Mouse (Mus musculus) bone marrow macrophage, adult 2 months (primary cell): ENCODE results near the gene Yars. TPM values are rescaled to one million over a fixed set of nuclear protein-coding genes. Genes with fewer than 3 reads are reported as not detected.
"Not testable (repeated sequence)": the region's sequence is repeated elsewhere in the genome, so short reads cannot be mapped to it uniquely, and the experiment has no call there.

Source experiments
- H3K27ac ChIP-seq: 2 replicates; pipeline ENCODE4 v1.5.1; 2012; ENCODE audit warnings: low read depth, low read length; ENCODE audit not compliant: insufficient read depth
- H3K4me1 ChIP-seq: 2 replicates; pipeline ENCODE4 v1.6.1; 2012; ENCODE audit warnings: low read length; ENCODE audit not compliant: control insufficient read depth, insufficient read depth
- H3K4me3 ChIP-seq: 2 replicates; pipeline ENCODE4 v1.5.1; 2012; ENCODE audit warnings: mild to moderate bottlenecking, low read length, moderate library complexity; ENCODE audit not compliant: insufficient read depth
- CTCF ChIP-seq: IDR thresholded peaks from 2 replicates; pipeline ENCODE4 v1.5.1; 2012; ENCODE audit warnings: low read depth, mild to moderate bottlenecking, low read length, moderate library complexity
- POLR2A ChIP-seq: IDR thresholded peaks from 2 replicates; pipeline ENCODE4 v1.6.1; 2012; ENCODE audit warnings: mild to moderate bottlenecking, low read depth, low read length, borderline replicate concordance
- polyA plus RNA-seq: library from polyadenylated mRNA; stranded (reverse); fragments of >200 nt; gene quantifications from 2 replicates; pipeline ENCODE4 v1.2.4, GENCODE M21; 2012; ENCODE audit not compliant: missing spikeins, insufficient read depth, insufficient read length

Yars gene
- polyA plus RNA-seq, 1 experiment = 18.0 TPM

GRCm38 (mm10) chr4:129188041-129188659 lies 1.4 kb upstream of the Yars start:
- TF ChIP-seq CTCF (no peak), POLR2A (no peak)
- H3K27ac ChIP-seq = no peak overlapping the region
- H3K4me3 ChIP-seq = peak overlapping the region; percentile 81; the same call in 1 of the 2 replicates
- peaks cover 21% of the 10 kb centered on the region for H3K4me1 ChIP-seq

DNA sequence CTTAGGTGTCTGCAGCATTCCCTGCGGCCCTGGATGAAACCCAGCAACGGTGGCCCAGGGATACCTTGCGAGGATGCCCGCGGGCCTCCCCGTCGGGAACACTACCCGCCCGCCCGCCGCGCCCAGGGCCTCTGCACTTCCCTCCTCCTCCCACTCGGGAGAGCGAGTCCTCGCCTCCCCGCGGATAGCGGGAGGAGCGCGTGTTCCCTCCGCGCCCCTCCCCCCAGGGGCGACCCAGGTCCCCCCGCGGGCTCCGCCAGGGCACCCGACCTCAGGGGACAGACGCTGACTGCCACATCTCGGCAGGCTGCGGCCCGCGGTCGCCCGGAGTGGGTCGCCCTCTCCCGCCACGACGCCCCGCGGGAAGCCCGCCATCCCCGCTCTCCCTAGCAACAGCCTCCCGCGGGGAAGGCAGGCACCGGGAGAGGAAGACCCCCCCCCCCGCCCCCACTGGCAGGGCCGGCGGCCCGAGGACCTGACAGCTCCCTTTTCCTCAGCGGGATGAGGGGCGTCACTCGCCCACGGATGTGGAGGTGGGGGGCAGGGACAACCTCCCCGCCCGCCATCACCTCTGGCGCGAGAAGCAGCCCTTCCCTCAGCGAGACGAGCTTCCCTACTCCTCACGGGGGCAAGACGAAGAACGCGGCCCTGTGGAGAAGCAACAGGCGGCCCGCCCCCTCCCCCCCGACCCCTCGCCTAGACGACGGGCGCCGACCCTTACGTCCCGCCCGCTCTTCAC lies 588 bp upstream of the Yars start:
- H3K4me1 ChIP-seq = peaks cover 19% of the 10 kb centered on the region
- peak overlapping the region; percentile 81 for H3K4me3 ChIP-seq
- H3K27ac ChIP-seq = peak overlapping the region; percentile 47
- TF ChIP-seq POLR2A (no peak), CTCF (no peak)

- H3K4me3 ChIP-seq = peak overlapping the region; percentile 94
- H3K4me1 ChIP-seq = peaks cover 14% of the 10 kb centered on the region
- peak overlapping the region; percentile 73 for H3K27ac ChIP-seq
- no peak for TF ChIP-seq POLR2A
- TF ChIP-seq CTCF = no peak
These were observed 978 bp downstream of the Yars start for GRCm38 (mm10) chr4:129190538-129190937.

GRCm38 (mm10) chr4:129191691-129192090 lies 2.1 kb downstream of the Yars start:
- 0 out of 2 replicates have a peak overlapping the region, but pooled peaks have one; percentile 94 for H3K4me3 ChIP-seq
- no peak for TF ChIP-seq CTCF
- no peak for TF ChIP-seq POLR2A
- H3K27ac ChIP-seq = no peak overlapping the region
- H3K4me1 ChIP-seq = peaks cover 14% of the 10 kb centered on the region

DNA sequence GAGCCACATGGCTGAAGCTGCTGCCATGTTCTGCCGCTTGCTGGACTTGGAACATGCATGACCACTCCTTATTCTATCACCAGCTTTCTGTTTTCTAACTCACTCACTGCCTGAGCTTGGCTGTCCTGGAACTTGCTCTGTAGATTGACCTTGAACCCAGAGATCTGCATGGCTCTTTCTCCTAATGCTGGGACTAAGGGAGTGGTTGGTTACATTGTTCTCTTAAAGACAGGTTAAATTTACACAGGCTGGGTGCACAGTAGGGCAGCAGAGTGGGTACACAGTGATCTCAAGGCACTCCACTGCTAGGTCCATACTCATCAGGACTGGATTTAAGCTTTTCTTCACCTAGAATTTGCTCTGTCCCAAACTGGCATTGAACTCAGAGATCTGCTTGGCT lies 4.7 kb downstream of the Yars start:
- Histone ChIP-seq H3K4me3 (no peak overlapping the region), H3K27ac (no peak overlapping the region), H3K4me1 (peaks cover 9% of the 10 kb centered on the region)
- TF ChIP-seq POLR2A (no peak), CTCF (no peak)

- H3K4me3 ChIP-seq = no peak overlapping the region
These were observed 8.0 kb downstream of the Yars start for GRCm38 (mm10) chr4:129197514-129197913.

GRCm38 (mm10) chr4:129204655-129205054 lies 15.1 kb downstream of the Yars start:
- TF ChIP-seq CTCF (no peak), POLR2A (no peak)
- H3K4me1 ChIP-seq = no peaks in the 10 kb centered on the region
- H3K27ac ChIP-seq = no peak overlapping the region
- no peak overlapping the region for H3K4me3 ChIP-seq

More at GRCm38 (mm10) chr4:129197514-129197913, 8.0 kb downstream of the Yars start:
- Histone ChIP-seq H3K27ac (no peak overlapping the region), H3K4me1 (no peaks in the 10 kb centered on the region)
- no peak for TF ChIP-seq POLR2A
- TF ChIP-seq CTCF = no peak

- H3K4me1 ChIP-seq = no peaks in the 10 kb centered on the region
- TF ChIP-seq POLR2A = no peak
- TF ChIP-seq CTCF = no peak
- no peak overlapping the region for H3K4me3 ChIP-seq
- no peak overlapping the region for H3K27ac ChIP-seq
These were observed 17.2 kb downstream of the Yars start for GRCm38 (mm10) chr4:129206792-129207191.

DNA sequence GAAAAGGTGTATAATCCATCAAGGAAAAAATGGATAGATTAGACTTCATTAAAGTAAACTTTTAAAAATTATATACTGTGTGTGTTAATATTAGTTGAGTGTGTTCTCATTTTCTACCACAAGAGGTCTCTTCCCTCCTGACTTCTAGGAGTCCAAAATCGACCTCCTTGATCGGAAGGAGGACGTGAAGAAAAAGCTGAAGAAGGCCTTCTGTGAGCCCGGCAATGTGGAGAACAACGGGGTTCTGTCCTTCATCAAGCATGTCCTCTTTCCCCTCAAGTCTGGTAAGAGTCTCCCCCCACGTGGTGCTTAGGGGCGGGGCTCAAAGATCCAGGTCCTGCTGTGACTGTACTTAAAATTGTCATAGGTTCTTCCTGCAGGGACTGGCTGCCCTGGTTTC lies 19.9 kb downstream of the Yars start:
- TF ChIP-seq POLR2A = no peak
- peak; percentile 28; the same call in 1 of the 2 replicates for TF ChIP-seq CTCF
- Histone ChIP-seq H3K27ac (no peak overlapping the region), H3K4me1 (no peaks in the 10 kb centered on the region), H3K4me3 (no peak overlapping the region)

- H3K4me3 ChIP-seq = no peak overlapping the region
- TF ChIP-seq POLR2A (no peak), CTCF (no peak)
- no peaks in the 10 kb centered on the region for H3K4me1 ChIP-seq
- H3K27ac ChIP-seq = no peak overlapping the region
These were observed 21.9 kb downstream of the Yars start for GRCm38 (mm10) chr4:129211461-129211860.

GRCm38 (mm10) chr4:129212486-129212885 lies 22.9 kb downstream of the Yars start:
- not testable (repeated sequence) for H3K4me1 ChIP-seq, H3K4me3 ChIP-seq, H3K27ac ChIP-seq
